Mouse (Mus musculus): Measurements from ENCODE around the gene Cxcr5. TPM values are rescaled to one million over a fixed set of nuclear protein-coding genes. Genes with fewer than 3 reads are reported as not detected.

Gene Cxcr5
- total RNA-seq, 2 experiments from 2014 or later: not detected

- no peak for DNase-seq
Measured at GRCm38 (mm10) chr9:44537625-44538301, 23.9 kb downstream of the Cxcr5 start.

- DNase-seq: no peak
Measured at GRCm38 (mm10) chr9:44532991-44533580, 28.6 kb downstream of the Cxcr5 start.

GRCm38 (mm10) chr9:44528340-44528739 is 33.3 kb downstream of the Cxcr5 start:
- no peak for DNase-seq

GRCm38 (mm10) chr9:44526337-44527112 is 35.2 kb downstream of the Cxcr5 start:
- DNase-seq: no peak

GRCm38 (mm10) chr9:44525589-44525988 is 36.1 kb downstream of the Cxcr5 start:
- no peak for DNase-seq

- DNase-seq: no peak
Measured at GRCm38 (mm10) chr9:44525001-44525400, 36.7 kb downstream of the Cxcr5 start.

GRCm38 (mm10) chr9:44524235-44524826 is 37.3 kb downstream of the Cxcr5 start:
- DNase-seq: no peak

- no peak for DNase-seq
Measured at GRCm38 (mm10) chr9:44523686-44524085, 38.0 kb downstream of the Cxcr5 start.

- no peak for DNase-seq
Measured at GRCm38 (mm10) chr9:44521927-44522326, 39.8 kb downstream of the Cxcr5 start.

GRCm38 (mm10) chr9:44518068-44518467 is 43.6 kb downstream of the Cxcr5 start:
- no peak for DNase-seq

- DNase-seq: no peak
Measured at GRCm38 (mm10) chr9:44517368-44517767, 44.3 kb downstream of the Cxcr5 start.

- no peak for DNase-seq
Measured at GRCm38 (mm10) chr9:44515891-44516290, 45.8 kb downstream of the Cxcr5 start.

GRCm38 (mm10) chr9:44515131-44515751 is 46.4 kb downstream of the Cxcr5 start:
- peak; percentile 57 for DNase-seq

GRCm38 (mm10) chr9:44514147-44514546 is 47.5 kb downstream of the Cxcr5 start:
- no peak for DNase-seq

GRCm38 (mm10) chr9:44513610-44514009 is 48.1 kb downstream of the Cxcr5 start:
- DNase-seq: peak; percentile 15

GRCm38 (mm10) chr9:44513121-44513520 is 48.6 kb downstream of the Cxcr5 start:
- DNase-seq: peak; percentile 48

- no peak for DNase-seq
Measured at GRCm38 (mm10) chr9:44512717-44513003, 49.0 kb downstream of the Cxcr5 start.

GRCm38 (mm10) chr9:44511935-44512716 is 49.6 kb downstream of the Cxcr5 start:
- peak; percentile 62 for DNase-seq

- peak; percentile 61 for DNase-seq
Measured at GRCm38 (mm10) chr9:44510872-44511601, 50.6 kb downstream of the Cxcr5 start.

GRCm38 (mm10) chr9:44510355-44510871 is 51.3 kb downstream of the Cxcr5 start:
- peak; percentile 18 for DNase-seq
